Mouse (Mus musculus): ENCODE data around the gene Gm10799.

Gene Gm10799

GRCm38 (mm10) chr2:104024656-104025055, 43.7 kb downstream of the Gm10799 start:
- in situ Hi-C loops (cut with MboI, MseI), result no loop called here

- in situ Hi-C loops (cut with MboI, MseI), result no loop called here
Measured at GRCm38 (mm10) chr2:104023096-104023495, 45.3 kb downstream of the Gm10799 start.
